Mouse (Mus musculus) 3T3-L1 (cell line): ENCODE data around the gene Mpig6b.

Source experiments
- DNase-seq: peaks from one replicate; pipeline ENCODE4 v3.0.0-alpha.2; 2015; ENCODE audit warnings: low read depth, low spot score

Gene Mpig6b

DNA sequence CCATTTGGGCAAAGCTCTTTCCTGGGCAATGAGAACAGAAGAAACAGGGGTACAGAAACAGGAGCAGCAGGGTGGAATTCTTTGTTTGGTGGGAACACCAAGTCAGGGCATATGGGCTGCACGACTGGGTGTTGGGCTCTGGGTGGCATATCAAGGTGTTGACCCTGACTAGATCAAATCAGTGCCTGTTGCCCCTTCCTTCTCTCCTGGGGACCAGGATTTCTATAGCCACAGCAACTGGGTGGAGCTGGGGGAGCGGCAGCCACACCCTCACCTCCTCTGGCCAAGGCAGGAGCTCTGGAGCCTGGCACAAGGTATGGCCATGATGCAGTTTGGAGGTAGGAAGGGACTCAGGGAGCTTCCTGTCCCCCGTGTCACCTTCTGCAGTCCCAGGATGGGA lies 47.8 kb downstream of the Mpig6b start:
- no peak for DNase-seq

DNA sequence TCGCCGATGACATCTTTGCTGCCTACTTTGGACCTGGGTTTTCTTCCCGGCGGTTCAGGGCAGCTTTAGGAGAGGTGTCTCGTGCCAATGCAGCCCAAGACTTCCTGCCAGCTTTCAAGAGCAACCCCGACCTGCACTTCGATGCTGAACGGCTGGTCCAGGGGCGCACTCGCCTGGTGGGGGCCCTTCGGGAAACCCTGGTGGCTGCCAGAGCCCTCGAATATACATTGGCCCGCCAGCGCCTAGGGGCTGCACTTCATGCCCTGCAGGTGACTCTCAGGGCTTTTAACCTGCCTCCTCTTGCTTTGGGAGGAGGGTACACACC lies 48.3 kb downstream of the Mpig6b start:
- no peak for DNase-seq

DNA sequence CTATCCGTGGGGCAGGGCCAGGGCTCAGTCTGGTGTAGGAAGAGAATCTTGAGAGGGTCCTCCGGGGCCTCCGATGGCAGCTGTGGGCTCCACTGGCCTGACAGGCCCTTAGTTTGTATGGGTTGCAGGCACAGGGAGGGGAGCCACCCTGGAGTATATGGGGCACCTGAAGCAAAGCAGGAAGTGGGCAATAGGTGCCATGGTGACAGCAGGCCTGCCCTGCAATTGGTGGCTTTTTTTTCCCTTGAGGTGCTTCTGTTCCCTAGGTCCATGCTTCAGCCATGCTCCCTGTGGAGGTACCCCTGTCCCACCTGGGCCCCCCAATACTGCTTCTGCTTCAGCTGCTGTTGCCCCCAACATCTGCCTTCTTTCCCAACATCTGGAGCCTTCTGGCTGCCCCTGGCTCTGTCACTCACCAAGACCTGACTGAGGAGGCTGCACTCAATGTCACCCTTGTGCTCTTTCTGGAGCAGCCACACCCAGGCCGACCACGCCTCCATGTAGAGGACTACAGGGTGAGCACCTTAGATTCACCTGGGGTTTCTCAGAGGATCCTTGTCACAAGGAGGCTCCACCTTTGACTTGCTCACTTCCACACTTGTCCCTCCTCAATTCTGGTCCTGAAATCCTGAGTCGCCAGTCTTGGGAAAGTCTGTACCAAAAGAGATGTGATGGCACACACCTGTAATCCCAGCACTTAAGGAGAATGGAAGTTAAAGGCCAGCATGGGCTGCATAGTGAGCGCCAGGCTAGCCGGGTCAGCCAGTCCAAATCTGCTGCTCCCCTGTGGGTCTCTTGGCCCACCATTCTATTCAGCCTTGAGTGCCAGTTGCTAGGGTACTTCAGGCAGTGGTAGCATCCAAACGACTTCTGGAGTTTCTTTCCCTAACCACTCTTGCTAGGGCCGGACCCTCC lies 48.9 kb downstream of the Mpig6b start:
- DNase-seq, result no peak

DNA sequence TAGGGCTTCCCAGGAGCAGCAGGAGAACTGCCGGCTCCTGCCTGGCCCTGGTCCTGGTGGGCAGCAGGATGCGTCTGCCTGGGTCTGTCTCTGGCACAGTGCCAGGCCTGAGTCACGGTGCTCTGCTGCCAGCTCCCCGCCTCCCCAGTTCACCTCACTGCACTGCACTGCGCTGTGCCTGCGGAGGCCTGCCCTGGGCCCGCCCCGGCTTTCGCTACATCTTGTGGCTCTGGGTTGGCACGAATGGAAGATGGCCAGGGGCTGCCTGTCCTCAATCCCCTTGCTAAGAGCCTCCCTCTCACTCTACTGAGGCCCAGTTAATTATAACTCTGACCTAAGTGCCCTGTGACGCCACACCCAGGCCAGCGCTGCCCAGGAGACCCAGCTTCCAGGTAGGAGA lies 49.6 kb downstream of the Mpig6b start, which contains the start of gene Vwa7:
TSS of gene Vwa7 (plus strand) at position 204 of the 400 bp plus-strand sequence.
- peak; percentile 63 for DNase-seq

DNA sequence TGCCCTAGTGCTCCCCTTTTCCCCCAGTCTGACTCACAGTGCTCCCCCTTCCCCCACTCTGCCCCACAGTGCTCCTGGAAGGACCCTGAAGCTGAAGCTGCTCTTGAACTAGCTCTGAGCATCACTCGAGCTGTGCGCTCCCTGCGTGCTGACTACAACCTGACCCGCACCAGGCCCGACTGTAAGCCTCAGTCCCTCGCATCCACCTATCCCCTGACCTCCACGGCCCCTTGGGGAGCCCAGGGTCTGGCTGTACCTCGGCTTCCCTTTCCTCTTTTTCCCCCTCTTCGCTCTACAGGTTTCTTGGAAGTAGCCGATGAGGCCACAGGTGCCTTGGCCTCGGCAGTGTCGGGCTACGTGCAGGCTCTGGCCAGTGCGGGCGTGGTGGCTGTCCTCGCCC lies 50.7 kb downstream of the Mpig6b start:
- DNase-seq, result no peak

DNA sequence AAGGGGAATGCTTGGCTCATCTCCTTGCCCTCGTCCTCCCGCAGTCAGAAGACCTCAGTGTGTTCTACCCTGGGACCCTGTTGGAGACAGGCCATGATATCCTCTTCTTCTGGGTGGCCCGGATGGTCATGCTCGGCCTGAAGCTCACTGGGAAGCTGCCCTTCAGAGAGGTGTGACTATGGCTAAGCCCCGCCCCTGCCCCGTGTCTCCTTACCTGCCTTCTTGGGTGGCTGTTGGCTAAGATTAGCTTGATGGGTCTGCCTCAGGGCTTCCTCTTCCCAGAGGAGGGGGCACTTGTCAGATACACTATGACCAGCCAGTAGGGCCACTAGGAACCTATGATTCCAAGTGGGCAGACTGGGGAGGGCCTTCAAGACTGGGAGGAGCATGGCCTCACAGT lies 52.8 kb downstream of the Mpig6b start:
- no peak for DNase-seq
